Mouse (Mus musculus) urinary bladder, adult 2 months (tissue): ENCODE results near the gene Cnnm1. TPM values are rescaled to one million over a fixed set of nuclear protein-coding genes. Genes with fewer than 3 reads are reported as not detected.

ENCODE experiments used
- DNase-seq: peaks from one replicate; pipeline ENCODE4 v3.0.0; 2022; ENCODE audit warnings: low spot score
- polyA plus RNA-seq: library from polyadenylated mRNA; depleted of rRNA; stranded (reverse); fragments of >200 nt; gene quantifications from 2 replicates; pipeline ENCODE4 v1.2.3, GENCODE M21; 2012; rRNA removed

Gene Cnnm1
- polyA plus RNA-seq, 1 experiment: 2.6 TPM

- DNase-seq: no peak
Observed at GRCm38 (mm10) chr19:43546337-43547117, 106.3 kb downstream of the Cnnm1 start.

Other genes with a start within 250 kb of the Cnnm1 start
- 9.4 and 13.0 TPM in 2 replicates for gene Hpse2, start 52.1 kb upstream of the Cnnm1 start, polyA plus RNA-seq
- gene Got1, start 84.2 kb downstream of the Cnnm1 start, polyA plus RNA-seq: 50.6 and 52.3 TPM in 2 replicates
- gene Nkx2-3, start 171.9 kb downstream of the Cnnm1 start, polyA plus RNA-seq: not detected in 2 replicates
- gene Slc25a28, start 234.4 kb downstream of the Cnnm1 start, polyA plus RNA-seq: 53.4 and 55.9 TPM in 2 replicates
- 5.5 and 5.6 TPM in 2 replicates for gene Entpd7, start 249.2 kb downstream of the Cnnm1 start, polyA plus RNA-seq